Mouse (Mus musculus) myocyte (in vitro differentiated cells): Measurements from ENCODE around the gene Zfp988. TPM values are rescaled to one million over a fixed set of nuclear protein-coding genes. Genes with fewer than 3 reads are reported as not detected.
"Not testable (repeated sequence)": the region's sequence is repeated elsewhere in the genome, so short reads cannot be mapped to it uniquely, and the experiment has no call there.

ENCODE experiments used
- H3K27me3 ChIP-seq: one replicate; pipeline ENCODE4 v1.6.1; 2011; ENCODE audit not compliant: control insufficient read depth, insufficient read depth, insufficient read length
- H3K36me3 ChIP-seq: one replicate; pipeline ENCODE4 v1.6.1; 2011; ENCODE audit not compliant: control insufficient read depth, insufficient read depth
- H3K4me2 ChIP-seq: one replicate; pipeline ENCODE4 v1.6.1; 2011; ENCODE audit warnings: low read depth, control low read depth
- H3K4me3 ChIP-seq: one replicate; pipeline ENCODE4 v1.5.1; 2011; ENCODE audit warnings: mild to moderate bottlenecking, control low read depth, moderate library complexity
- H3K79me2 ChIP-seq: one replicate; pipeline ENCODE4 v1.6.1; 2011; ENCODE audit not compliant: control insufficient read depth, insufficient read depth
- H3ac ChIP-seq: one replicate; pipeline ENCODE4 v1.6.1; 2011; ENCODE audit not compliant: control insufficient read depth, insufficient read length
- polyA plus RNA-seq: library from polyadenylated mRNA; unstranded; fragments of >200 nt; fragmentation: generic; extraction: Trizol; gene quantifications from one replicate; pipeline ENCODE4 v1.2.1, GENCODE M21; 2012; ENCODE audit warnings: missing spikeins

The Zfp988 gene
- 0.01 TPM for polyA plus RNA-seq

- not testable (repeated sequence) for H3K4me2 ChIP-seq, H3K36me3 ChIP-seq, H3K4me3 ChIP-seq, H3K27me3 ChIP-seq, H3K79me2 ChIP-seq, H3ac ChIP-seq
Measured at GRCm38 (mm10) chr4:147305436-147305835, at the start of gene Zfp988. Zfp988 (plus strand) TSS chr4:147305674.

- H3K4me3 ChIP-seq, H3K27me3 ChIP-seq, H3K36me3 ChIP-seq, H3K79me2 ChIP-seq, H3K4me2 ChIP-seq, H3ac ChIP-seq: not testable (repeated sequence)
Measured at GRCm38 (mm10) chr4:147262708-147263107, 42.8 kb upstream of the Zfp988 start.

GRCm38 (mm10) chr4:147267302-147267701 lies 38.2 kb upstream of the Zfp988 start:
- H3K4me3 ChIP-seq, H3K36me3 ChIP-seq, H3K79me2 ChIP-seq, H3K27me3 ChIP-seq, H3ac ChIP-seq, H3K4me2 ChIP-seq: not testable (repeated sequence)

- H3K36me3 ChIP-seq, H3K27me3 ChIP-seq, H3K79me2 ChIP-seq, H3ac ChIP-seq, H3K4me2 ChIP-seq, H3K4me3 ChIP-seq: not testable (repeated sequence)
Measured at GRCm38 (mm10) chr4:147268735-147269134, 36.7 kb upstream of the Zfp988 start.

- not testable (repeated sequence) for H3K4me3 ChIP-seq, H3K27me3 ChIP-seq, H3ac ChIP-seq, H3K79me2 ChIP-seq, H3K4me2 ChIP-seq, H3K36me3 ChIP-seq
Measured at GRCm38 (mm10) chr4:147270026-147270425, 35.4 kb upstream of the Zfp988 start.

- H3K27me3 ChIP-seq, H3K4me2 ChIP-seq, H3K79me2 ChIP-seq, H3K4me3 ChIP-seq, H3ac ChIP-seq, H3K36me3 ChIP-seq: not testable (repeated sequence)
Measured at GRCm38 (mm10) chr4:147271601-147272000, 33.9 kb upstream of the Zfp988 start.

GRCm38 (mm10) chr4:147275021-147275772 lies 30.3 kb upstream of the Zfp988 start:
- not testable (repeated sequence) for H3K4me3 ChIP-seq, H3K79me2 ChIP-seq, H3K4me2 ChIP-seq, H3K27me3 ChIP-seq, H3ac ChIP-seq, H3K36me3 ChIP-seq

- H3K36me3 ChIP-seq, H3K79me2 ChIP-seq, H3ac ChIP-seq, H3K4me3 ChIP-seq, H3K27me3 ChIP-seq, H3K4me2 ChIP-seq: not testable (repeated sequence)
Measured at GRCm38 (mm10) chr4:147275773-147276140, 29.7 kb upstream of the Zfp988 start.

- H3K27me3 ChIP-seq: not testable (repeated sequence)
Measured at GRCm38 (mm10) chr4:147280406-147280805, 25.1 kb upstream of the Zfp988 start.

GRCm38 (mm10) chr4:147298585-147298984 lies 6.9 kb upstream of the Zfp988 start:
- H3K36me3 ChIP-seq, H3ac ChIP-seq, H3K79me2 ChIP-seq, H3K4me2 ChIP-seq, H3K4me3 ChIP-seq, H3K27me3 ChIP-seq: not testable (repeated sequence)

More at GRCm38 (mm10) chr4:147280406-147280805, 25.1 kb upstream of the Zfp988 start:
- H3K4me3 ChIP-seq, H3K4me2 ChIP-seq, H3K79me2 ChIP-seq, H3K36me3 ChIP-seq, H3ac ChIP-seq: not testable (repeated sequence)

GRCm38 (mm10) chr4:147302375-147302774 lies 3.1 kb upstream of the Zfp988 start:
- not testable (repeated sequence) for H3K4me3 ChIP-seq, H3K4me2 ChIP-seq, H3ac ChIP-seq, H3K27me3 ChIP-seq, H3K36me3 ChIP-seq, H3K79me2 ChIP-seq

GRCm38 (mm10) chr4:147335036-147335690 lies 29.7 kb downstream of the Zfp988 start:
- not testable (repeated sequence) for H3K4me3 ChIP-seq, H3K79me2 ChIP-seq, H3K36me3 ChIP-seq, H3K27me3 ChIP-seq, H3ac ChIP-seq, H3K4me2 ChIP-seq
